Mouse (Mus musculus) left cerebral cortex, postnatal 36 days (tissue): ENCODE data around the gene Scamp5. TPM values are rescaled to one million over a fixed set of nuclear protein-coding genes. Genes with fewer than 3 reads are reported as not detected.

ENCODE experiments used
- DNase-seq, 2 experiments: peaks; one replicate each; pipeline ENCODE4 v3.0.0; 2021 to 2022; ENCODE audit warnings: low spot score in 2 of 2, mixed read lengths in 1 of 2
- intact Hi-C: fragments of 180-260 bp; cut with DNase I; formaldehyde crosslinking; loops from one replicate; pipeline ENCODE4 v1.15.1; 2025
- total RNA-seq, 2 experiments: library from RNA; stranded (reverse); gene quantifications; 2 replicates each; pipeline ENCODE4 v1.2.3; 2021

Gene Scamp5
- total RNA-seq: 100 to 1,000 TPM; 381 to 434 TPM

DNA sequence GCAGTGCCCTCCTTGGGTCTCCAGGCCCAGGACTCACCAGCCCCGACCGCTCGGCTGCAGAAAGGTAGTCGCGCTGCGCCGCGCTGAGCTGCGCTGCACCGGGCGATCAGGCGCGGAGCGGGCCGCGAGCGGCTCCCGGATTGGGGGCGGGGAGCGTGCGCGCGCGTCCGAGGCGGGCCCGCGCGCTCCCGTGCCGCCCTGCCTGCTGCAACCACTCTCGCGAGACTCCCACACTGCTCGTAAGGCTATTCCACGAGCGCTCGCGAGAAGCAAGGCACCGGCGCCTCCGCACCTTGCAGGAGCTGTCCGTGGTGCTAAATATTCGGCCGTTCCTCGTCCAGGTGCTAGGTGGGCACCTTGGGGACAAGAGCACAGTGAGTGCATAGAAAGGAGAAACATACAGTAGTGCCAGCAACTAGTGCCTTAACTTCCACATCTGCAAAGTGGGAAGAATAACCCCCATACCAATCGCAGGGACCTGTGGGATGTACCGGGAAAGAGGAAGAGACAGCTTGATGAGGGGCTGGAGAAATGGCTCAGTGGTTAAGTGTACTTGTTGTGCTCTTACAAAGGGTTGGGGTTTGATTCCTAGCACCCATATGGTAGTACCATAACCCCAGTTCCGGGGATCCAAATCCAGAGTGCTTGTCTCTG, at the start of gene Scamp5:
Gene Scamp5 (minus strand): TSS at position 165 of the 654 bp plus-strand sequence.
- intact Hi-C loops: loop anchor here (5.0 kb wide), 2 partner anchors 34 to 54 kb away; partner anchors contain the start of genes Cox5a and Rpp25
- DNase-seq: peak; percentile 88 to 91

DNA sequence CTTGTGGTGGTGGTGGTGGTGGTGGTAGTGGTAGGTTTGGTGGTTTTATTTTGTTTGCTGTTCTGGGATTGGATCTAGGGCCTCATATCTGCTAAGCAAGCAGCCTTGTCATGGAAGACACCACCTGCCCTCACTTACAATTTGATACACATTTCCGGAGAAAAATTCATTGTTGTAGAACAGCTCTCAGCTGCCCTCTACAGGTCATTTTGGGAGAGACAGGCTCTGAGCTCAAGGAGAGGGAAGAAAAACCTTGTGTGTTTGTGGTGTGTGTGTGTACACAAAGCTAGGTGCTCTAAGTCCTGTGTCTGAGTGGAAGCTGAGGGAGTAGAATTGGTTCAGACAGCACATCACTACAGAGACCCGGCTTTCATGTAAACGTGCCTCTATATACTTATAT, 49.3 kb upstream of the Scamp5 start:
- intact Hi-C loops: loop anchor here (2.0 to 5.0 kb wide), 2 partner anchors 30 to 40 kb away; no protein-coding TSS in a partner anchor

GRCm38 (mm10) chr9:57510577-57510976, 42.7 kb upstream of the Scamp5 start:
- intact Hi-C loops: no loop called here
- no peak for DNase-seq

More for the DNA sequence above, 49.3 kb upstream of the Scamp5 start:
- DNase-seq: peak in 1 of 2 experiments; percentile 35

- DNase-seq: peak; percentile 52 to 54
- intact Hi-C loops: loop anchor here (2.0 to 10.0 kb wide), 2 partner anchors 15 to 241 kb away; partner anchors contain the start of genes 1700017B05Rik and Cox5a
Observed at GRCm38 (mm10) chr9:57505700-57506099, 37.8 kb upstream of the Scamp5 start.

DNA sequence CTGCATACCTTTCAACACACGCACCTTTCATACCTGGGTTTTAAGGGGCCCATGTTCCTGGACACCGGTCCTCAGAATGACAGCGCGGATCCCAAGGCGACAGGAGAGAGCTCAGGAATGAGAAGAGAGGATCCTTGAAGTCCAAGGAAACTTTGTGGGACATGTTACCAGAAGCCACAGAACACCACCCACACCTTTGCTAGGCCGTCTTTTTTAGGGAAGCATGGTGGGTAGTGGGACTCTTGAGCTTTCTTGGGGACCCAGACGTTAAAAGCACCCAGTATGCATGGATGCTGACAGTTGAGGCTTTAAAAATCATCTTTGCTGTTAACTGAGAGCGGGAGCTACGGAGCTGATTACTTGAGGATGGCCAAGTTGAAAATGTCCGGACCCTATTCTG, 37.0 kb upstream of the Scamp5 start:
- intact Hi-C loops: loop anchor here (2.0 to 10.0 kb wide), 3 partner anchors 16 to 240 kb away; partner anchors contain the start of genes 1700017B05Rik, Cox5a and Scamp5
- no peak for DNase-seq

- peak; percentile 59 to 61 for DNase-seq
- intact Hi-C loops: loop anchor here (2.0 to 10.0 kb wide), 3 partner anchors 16 to 240 kb away; partner anchors contain the start of genes 1700017B05Rik, Cox5a and Scamp5
Observed at GRCm38 (mm10) chr9:57504381-57504700, 36.5 kb upstream of the Scamp5 start.

DNA sequence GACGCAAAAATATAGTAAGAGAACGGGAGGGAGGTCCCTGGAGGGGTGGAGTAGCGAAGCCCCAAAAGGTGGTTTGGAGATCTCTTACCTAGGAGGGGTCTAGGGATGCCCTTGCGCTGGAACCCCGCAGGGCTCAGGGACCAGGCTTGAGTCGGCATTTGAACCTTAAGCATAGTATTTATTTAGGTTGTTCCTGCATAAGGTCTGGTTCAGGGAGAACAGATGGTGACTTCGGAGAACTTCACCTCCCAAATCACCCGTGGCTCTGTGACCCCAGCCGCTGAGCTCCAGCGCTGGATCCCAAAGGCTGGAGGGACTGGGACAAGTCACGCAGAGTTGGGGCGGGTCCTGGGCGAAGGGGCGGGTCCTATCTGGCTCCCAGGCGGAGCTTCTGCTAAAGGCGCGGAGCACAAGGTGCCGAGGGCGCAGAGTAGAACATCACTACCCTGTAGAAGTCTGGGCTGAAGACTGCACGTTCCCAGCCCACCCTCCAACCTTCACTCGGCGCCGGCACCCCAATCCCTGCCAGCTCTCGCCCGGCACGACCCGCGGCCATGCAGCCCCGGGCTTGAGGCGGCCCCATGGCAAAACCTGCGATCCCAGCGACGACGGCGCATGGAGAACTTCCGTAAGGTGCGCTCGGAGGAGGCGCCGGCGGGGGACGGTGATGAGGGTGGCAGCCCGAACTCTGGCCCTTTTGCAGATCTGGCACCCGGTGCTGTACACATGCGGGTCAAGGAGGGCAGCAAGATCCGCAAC, 35.9 kb upstream of the Scamp5 start, which contains the start of gene Rpp25:
Gene Rpp25 (plus strand): TSS at position 405 of the 759 bp plus-strand sequence.
- intact Hi-C loops: loop anchor here (2.0 to 10.0 kb wide), 3 partner anchors 17 to 239 kb away; partner anchors contain the start of genes 1700017B05Rik, Cox5a and Scamp5
- peak; percentile 49 to 63 for DNase-seq

DNA sequence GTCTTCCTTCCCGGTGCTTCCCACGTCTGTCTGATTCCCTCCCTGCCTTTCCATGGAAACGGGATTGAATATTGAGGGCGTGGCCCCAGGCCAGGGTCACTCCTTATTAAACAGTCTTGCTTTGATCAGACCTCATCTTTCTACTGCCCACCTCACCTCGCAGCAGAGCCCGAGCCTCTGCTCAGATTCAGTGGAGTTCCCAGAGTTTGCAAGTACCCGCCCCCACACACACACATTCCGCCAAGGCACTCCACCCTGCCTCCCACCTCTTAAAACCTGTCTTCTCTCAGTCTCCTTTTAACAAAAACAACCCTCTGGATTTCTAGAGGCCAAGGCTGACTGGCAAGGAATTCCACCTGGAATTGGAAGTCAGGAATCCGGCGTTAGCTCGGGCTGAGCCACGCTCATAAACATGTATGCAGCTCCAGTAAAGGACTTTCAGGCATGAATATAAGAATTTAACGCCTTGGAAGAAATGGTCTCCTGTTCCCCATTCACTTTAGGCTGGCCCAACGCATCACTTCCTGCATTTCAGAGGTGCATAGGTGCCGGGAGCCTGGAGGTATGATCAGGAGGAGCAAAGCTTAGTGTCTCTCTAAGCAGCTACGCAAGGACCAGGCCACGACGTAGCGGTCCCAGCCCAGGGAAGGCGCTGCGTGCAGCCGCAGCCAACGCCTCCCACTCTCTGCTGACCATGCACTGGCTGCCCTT, 35.2 kb upstream of the Scamp5 start:
- peak; percentile 33 to 42 for DNase-seq
- intact Hi-C loops: loop anchor here (5.0 to 10.0 kb wide), 2 partner anchors 36 to 238 kb away; partner anchors contain the start of genes 1700017B05Rik and Scamp5

GRCm38 (mm10) chr9:57501861-57502260, 34.0 kb upstream of the Scamp5 start:
- peak; percentile 50 to 55 for DNase-seq
- intact Hi-C loops: loop anchor here (5.0 to 10.0 kb wide), 2 partner anchors 35 to 237 kb away; partner anchors contain the start of genes 1700017B05Rik and Scamp5

GRCm38 (mm10) chr9:57501452-57501851, 33.6 kb upstream of the Scamp5 start:
- DNase-seq: peak in 1 of 2 experiments; percentile 33
- intact Hi-C loops: loop anchor here (5.0 to 10.0 kb wide), 2 partner anchors 34 to 237 kb away; partner anchors contain the start of genes 1700017B05Rik and Scamp5

- intact Hi-C loops: no loop called here
- DNase-seq: no peak
Observed at GRCm38 (mm10) chr9:57498536-57498935, 30.7 kb upstream of the Scamp5 start.

- DNase-seq: no peak
- intact Hi-C loops: no loop called here
Observed at GRCm38 (mm10) chr9:57497236-57497635, 29.4 kb upstream of the Scamp5 start.

DNA sequence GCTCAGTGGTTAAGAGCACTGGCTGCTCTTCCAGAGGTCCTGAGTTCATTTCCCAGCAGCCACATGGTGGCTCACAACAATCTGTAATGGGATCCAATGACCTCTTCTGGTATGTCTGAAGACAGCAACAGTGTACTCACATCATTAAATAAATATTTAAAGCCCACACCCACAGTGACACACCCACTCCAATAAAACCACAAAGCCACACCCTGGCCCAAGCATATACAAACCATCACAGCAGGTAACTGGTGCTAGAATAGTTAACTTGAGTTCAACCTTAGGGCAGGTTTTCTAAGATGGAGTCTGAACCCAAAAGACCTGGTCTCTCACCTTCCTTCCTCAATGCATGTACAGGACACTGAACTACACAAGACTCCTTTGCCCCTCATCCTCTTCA, 27.1 kb upstream of the Scamp5 start:
- no peak for DNase-seq
- intact Hi-C loops: no loop called here

GRCm38 (mm10) chr9:57493532-57493931, 25.7 kb upstream of the Scamp5 start:
- no peak for DNase-seq
- intact Hi-C loops: no loop called here

- intact Hi-C loops: loop anchor here (2.0 kb wide), 1 partner anchor 29 kb away; no protein-coding TSS in a partner anchor
Observed at GRCm38 (mm10) chr9:57487807-57488206, 19.9 kb upstream of the Scamp5 start.

GRCm38 (mm10) chr9:57485774-57486173, 17.9 kb upstream of the Scamp5 start:
- intact Hi-C loops: loop anchor here (2.0 kb wide), 1 partner anchor 31 kb away; no protein-coding TSS in a partner anchor
- DNase-seq: peak; percentile 77 to 84

More at GRCm38 (mm10) chr9:57487807-57488206, 19.9 kb upstream of the Scamp5 start:
- no peak for DNase-seq

DNA sequence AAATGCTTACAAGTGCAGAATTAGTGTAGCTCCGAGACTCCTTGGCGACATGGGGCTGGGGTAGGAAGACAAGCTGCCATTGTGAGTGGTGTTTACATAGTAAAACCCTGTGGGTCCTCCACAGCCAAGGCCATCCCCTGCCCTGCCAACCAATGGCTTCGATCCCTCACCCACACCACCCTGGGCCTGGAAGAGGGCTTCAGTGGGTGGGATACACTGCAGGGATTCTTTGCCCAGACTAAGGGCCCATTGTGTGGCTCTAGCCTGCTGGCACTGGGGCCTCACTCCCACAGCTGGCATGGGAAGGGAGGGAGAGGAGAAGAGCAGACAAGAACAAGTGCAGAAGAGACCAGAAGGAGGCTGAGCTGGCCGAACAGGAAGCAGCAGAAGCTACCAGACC, 1.1 kb upstream of the Scamp5 start:
- intact Hi-C loops: loop anchor here (5.0 kb wide), 2 partner anchors 33 to 53 kb away; partner anchors contain the start of genes Cox5a and Rpp25
- peak; percentile 28 to 39 for DNase-seq

DNA sequence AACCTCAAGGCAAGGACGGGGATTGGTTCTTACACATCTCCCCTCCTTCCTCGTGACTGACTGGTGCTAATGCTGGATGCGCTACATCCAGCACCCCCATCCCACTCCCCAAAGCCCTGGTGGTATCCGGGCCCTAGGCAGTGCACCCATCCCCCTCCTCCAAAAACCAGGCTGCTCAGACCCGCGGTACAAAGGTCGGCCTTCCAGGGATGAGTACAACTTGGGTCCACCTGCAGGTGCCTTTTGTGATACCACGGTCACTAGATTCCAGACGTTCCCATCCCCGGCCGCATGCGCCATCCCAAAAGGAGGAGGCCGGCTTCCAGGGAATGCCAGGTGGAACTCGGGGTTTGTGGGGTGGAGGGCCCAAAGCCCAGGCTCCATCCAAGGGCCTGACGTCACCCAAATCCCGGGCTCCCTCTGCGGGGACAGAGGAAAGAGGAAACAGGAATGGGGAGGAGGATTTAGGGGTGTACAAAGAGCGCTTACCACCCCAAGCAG, 539 bp downstream of the Scamp5 start:
- intact Hi-C loops: loop anchor here (5.0 kb wide), 2 partner anchors 35 to 55 kb away; partner anchors contain the start of genes Cox5a and Rpp25
- DNase-seq: peak in 1 of 2 experiments; percentile 58

GRCm38 (mm10) chr9:57466101-57466500, 1.8 kb downstream of the Scamp5 start:
- DNase-seq: no peak
- intact Hi-C loops: loop anchor here (5.0 kb wide), 2 partner anchors 36 to 56 kb away; partner anchors contain the start of genes Cox5a and Rpp25
